Mouse (Mus musculus) limb, embryonic 11.5 days (tissue): ENCODE results near the gene Brinp2. TPM values are rescaled to one million over a fixed set of nuclear protein-coding genes. Genes with fewer than 3 reads are reported as not detected.

ENCODE experiments used
- ATAC-seq: fragments of 200-750 bp; cut with Nextera tagmentation; 2 replicates; pipeline ENCODE4 v1.8.0; 2017; ENCODE audit warnings: low read depth; ENCODE audit not compliant: insufficient number of reproducible peaks, low FRiP score, low TSS enrichment
- DNase-seq: peaks from one replicate; pipeline ENCODE4 v3.0.0-alpha.2; 2015; ENCODE audit warnings: low spot score
- H3K27ac ChIP-seq: fragments of 300-500 bp; sonication (generic); replicated peaks from 2 replicates; pipeline ENCODE4 v1.5.1; 2014; ENCODE audit warnings: low read depth, mild to moderate bottlenecking, low read length
- H3K27me3 ChIP-seq: fragments of 300-500 bp; sonication (generic); 2 replicates; pipeline ENCODE4 v1.6.1; 2014; ENCODE audit warnings: mild to moderate bottlenecking, low read length, mixed read lengths; ENCODE audit not compliant: control insufficient read depth, insufficient read depth
- H3K36me3 ChIP-seq: fragments of 300-500 bp; sonication (generic); 2 replicates; pipeline ENCODE4 v1.6.1; 2014; ENCODE audit warnings: mild to moderate bottlenecking, low read length, moderate library complexity, mixed read lengths; ENCODE audit not compliant: control insufficient read depth, insufficient read depth
- H3K4me1 ChIP-seq: fragments of 300-500 bp; sonication (generic); 2 replicates; pipeline ENCODE4 v1.6.1; 2014; ENCODE audit warnings: low read length, mixed read lengths; ENCODE audit not compliant: control insufficient read depth, insufficient read depth
- H3K4me2 ChIP-seq: fragments of 300-500 bp; sonication (generic); 2 replicates; pipeline ENCODE4 v1.6.1; 2014; ENCODE audit warnings: low read depth, mild to moderate bottlenecking, moderate library complexity; ENCODE audit not compliant: severe bottlenecking
- H3K4me3 ChIP-seq: fragments of 300-500 bp; sonication (generic); 2 replicates; pipeline ENCODE4 v1.5.1; 2014; ENCODE audit warnings: low read depth, low read length
- H3K9ac ChIP-seq: fragments of 300-500 bp; sonication (generic); 2 replicates; pipeline ENCODE4 v1.6.1; 2014; ENCODE audit warnings: mild to moderate bottlenecking, low read length
- H3K9me3 ChIP-seq: fragments of 300-500 bp; sonication (generic); 2 replicates; pipeline ENCODE4 v1.6.1; 2016; ENCODE audit warnings: low read length; ENCODE audit not compliant: control insufficient read depth
- WGBS: fragments of 180-500 bp; shearing (Covaris S2); extraction: QIAGEN DNeasy Blood & Tissue Kit; methylation state at CpG from one replicate; pipeline ENCODE4 v1.1.7; 2014; 5-methylcytosine and 5-hydroxymethylcytosine counted together
- polyA plus RNA-seq: library from polyadenylated mRNA; unstranded; fragments of >200 nt; fragmentation: Nextera tagmentation; extraction: Ambion mirVana; gene quantifications from 2 replicates; pipeline ENCODE4 v1.2.1, GENCODE M21; 2014

Gene Brinp2
- polyA plus RNA-seq, 1 experiment from 2014 or later = 0.05 TPM

DNA sequence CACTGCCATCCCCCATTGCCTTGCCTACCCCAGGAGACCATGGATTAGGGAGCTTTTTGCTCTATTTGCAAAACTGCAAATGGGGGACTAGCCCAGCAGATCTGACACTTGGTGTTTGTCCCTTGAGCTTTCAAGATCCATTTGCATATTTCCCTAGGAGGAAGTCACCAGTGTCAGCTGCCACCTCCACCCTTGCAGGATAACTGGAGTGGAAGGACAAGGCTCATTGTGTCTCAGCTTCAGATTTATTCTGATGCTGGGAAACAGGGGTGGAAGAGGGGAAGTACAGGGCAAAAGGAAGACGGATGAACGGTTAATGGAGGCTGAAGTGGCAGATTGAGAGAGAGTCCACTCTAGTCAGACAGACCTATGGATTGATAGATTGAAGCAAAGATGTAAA is 129.4 kb downstream of the Brinp2 start:
- WGBS = 61% methylated on average over 2 of the region's 2 CpGs
- DNase-seq (no peak), ATAC-seq (no peak)
- Histone ChIP-seq H3K4me2 (no peak overlapping the region), H3K9me3 (no peaks in the 10 kb centered on the region), H3K4me3 (no peak overlapping the region), H3K9ac (no peak overlapping the region), H3K27ac (no peak overlapping the region), H3K4me1 (no peaks in the 10 kb centered on the region), H3K27me3 (no peaks in the 10 kb centered on the region), H3K36me3 (no peaks in the 10 kb centered on the region)

DNA sequence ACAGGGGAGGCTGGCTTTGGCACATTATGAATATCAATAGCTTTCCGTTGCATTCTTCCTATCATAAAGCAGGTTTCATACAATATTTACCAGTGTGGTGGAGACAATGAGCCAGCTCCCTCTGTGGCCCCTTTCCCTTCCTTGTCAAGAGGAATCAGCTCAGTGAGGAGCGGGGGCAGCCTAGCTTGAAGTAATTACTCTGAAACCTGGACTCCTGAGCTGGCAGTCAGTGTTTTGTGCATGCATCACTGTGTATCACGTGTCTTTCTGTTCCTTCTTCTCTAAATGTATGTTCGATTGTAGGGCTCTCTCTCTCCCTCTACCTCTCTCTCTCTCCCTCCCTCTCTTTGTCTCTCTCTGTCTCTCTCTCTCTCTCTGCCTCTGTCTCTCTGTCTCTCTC is 135.1 kb downstream of the Brinp2 start:
- Histone ChIP-seq H3K27ac (no peak overlapping the region), H3K4me2 (no peak overlapping the region)
- no peak for ATAC-seq

GRCm38 (mm10) chr1:158220148-158220547 is 136.0 kb downstream of the Brinp2 start:
- Histone ChIP-seq H3K4me1 (no peaks in the 10 kb centered on the region), H3K4me3 (no peak overlapping the region), H3K36me3 (no peaks in the 10 kb centered on the region), H3K27ac (no peak overlapping the region), H3K4me2 (no peak overlapping the region), H3K9ac (no peak overlapping the region), H3K9me3 (no peaks in the 10 kb centered on the region), H3K27me3 (no peaks in the 10 kb centered on the region)
- 89% methylated on average over 4 of the region's 4 CpGs for WGBS
- no peak for ATAC-seq
- DNase-seq = no peak

More for the DNA sequence above, 135.1 kb downstream of the Brinp2 start:
- Histone ChIP-seq H3K9ac (no peak overlapping the region), H3K9me3 (no peaks in the 10 kb centered on the region), H3K36me3 (no peaks in the 10 kb centered on the region), H3K27me3 (no peaks in the 10 kb centered on the region), H3K4me3 (no peak overlapping the region), H3K4me1 (no peaks in the 10 kb centered on the region)
- WGBS = 75% methylated on average over 4 of the region's 4 CpGs
- DNase-seq = no peak

DNA sequence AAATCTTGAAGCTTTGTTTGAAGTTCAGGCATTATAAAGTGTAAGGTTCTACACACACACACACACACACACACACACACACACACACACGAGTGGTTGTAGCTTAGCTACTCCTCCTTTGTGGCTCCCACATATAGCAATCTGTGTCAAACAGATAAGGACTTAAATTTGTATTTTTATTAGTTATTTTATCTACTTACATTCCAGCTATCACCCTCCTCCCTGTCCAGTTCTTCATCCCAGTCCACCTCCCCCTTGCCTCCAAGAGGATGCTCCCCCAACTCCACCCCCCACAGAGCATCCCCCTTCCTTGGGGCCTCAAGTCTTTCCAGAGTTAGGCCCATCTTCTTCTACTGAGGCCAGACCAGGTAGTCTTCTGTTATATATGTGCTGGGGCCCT is 137.4 kb downstream of the Brinp2 start:
- no peak overlapping the region for H3K4me3 ChIP-seq
- 85% methylated on average over 1 of the region's 1 CpGs for WGBS
- ATAC-seq = no peak
- H3K9ac ChIP-seq = no peak overlapping the region
- H3K36me3 ChIP-seq = no peaks in the 10 kb centered on the region
- no peaks in the 10 kb centered on the region for H3K4me1 ChIP-seq
- no peak overlapping the region for H3K27ac ChIP-seq
- no peak overlapping the region for H3K4me2 ChIP-seq
- DNase-seq = no peak
- H3K27me3 ChIP-seq = no peaks in the 10 kb centered on the region
- no peaks in the 10 kb centered on the region for H3K9me3 ChIP-seq

DNA sequence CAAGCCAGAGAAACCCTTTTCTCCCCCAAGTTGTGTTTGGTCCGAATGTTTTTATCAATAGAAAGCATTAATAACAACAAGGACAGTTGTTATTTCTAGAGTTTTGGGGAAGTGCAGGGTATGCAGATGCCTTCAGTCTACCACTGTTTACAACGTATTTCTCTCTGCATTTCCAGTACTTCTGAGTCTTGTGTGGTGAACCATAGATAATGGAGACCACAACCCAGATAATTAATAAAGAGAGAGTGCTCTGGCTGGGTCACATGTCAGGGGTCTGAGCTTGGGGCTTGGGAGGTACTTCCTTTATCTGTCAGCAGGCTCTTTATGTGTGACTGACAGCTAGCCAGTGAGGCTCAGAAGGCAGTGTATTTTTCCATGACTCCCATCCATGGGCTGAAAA is 137.8 kb downstream of the Brinp2 start:
- no peaks in the 10 kb centered on the region for H3K27me3 ChIP-seq
- 81% methylated on average over 2 of the region's 2 CpGs for WGBS
- no peaks in the 10 kb centered on the region for H3K9me3 ChIP-seq
- no peak for DNase-seq
- ATAC-seq = no peak
- no peak overlapping the region for H3K27ac ChIP-seq
- H3K9ac ChIP-seq = no peak overlapping the region
- no peaks in the 10 kb centered on the region for H3K4me1 ChIP-seq
- H3K4me2 ChIP-seq = no peak overlapping the region
- H3K4me3 ChIP-seq = no peak overlapping the region
- H3K36me3 ChIP-seq = no peaks in the 10 kb centered on the region

DNA sequence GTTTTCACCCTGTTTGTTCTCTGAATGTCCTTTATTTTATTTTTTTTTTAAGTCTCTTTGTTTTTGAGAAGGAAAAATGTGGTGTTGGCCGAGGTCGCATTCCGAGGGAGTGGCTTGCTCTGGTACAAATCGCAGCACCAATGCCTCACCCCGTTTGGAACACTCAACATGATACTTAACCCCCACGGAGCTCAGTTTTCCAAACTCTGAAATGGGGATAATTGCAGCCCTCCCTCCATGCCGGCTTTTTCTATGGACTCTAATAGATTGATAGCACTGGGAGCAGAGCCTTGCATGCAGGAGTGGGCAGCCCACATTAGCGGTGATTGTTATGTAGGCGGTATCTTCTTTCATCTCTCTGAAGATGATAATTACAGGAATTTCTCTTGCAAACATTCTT is 140.5 kb downstream of the Brinp2 start:
- H3K36me3 ChIP-seq = no peaks in the 10 kb centered on the region
- H3K4me2 ChIP-seq = no peak overlapping the region
- H3K4me3 ChIP-seq = no peak overlapping the region
- no peaks in the 10 kb centered on the region for H3K4me1 ChIP-seq
- ATAC-seq = no peak
- 75% methylated on average over 9 of the region's 9 CpGs for WGBS
- H3K27me3 ChIP-seq = no peaks in the 10 kb centered on the region
- H3K9me3 ChIP-seq = no peaks in the 10 kb centered on the region
- no peak overlapping the region for H3K9ac ChIP-seq
- no peak overlapping the region for H3K27ac ChIP-seq
- no peak for DNase-seq

DNA sequence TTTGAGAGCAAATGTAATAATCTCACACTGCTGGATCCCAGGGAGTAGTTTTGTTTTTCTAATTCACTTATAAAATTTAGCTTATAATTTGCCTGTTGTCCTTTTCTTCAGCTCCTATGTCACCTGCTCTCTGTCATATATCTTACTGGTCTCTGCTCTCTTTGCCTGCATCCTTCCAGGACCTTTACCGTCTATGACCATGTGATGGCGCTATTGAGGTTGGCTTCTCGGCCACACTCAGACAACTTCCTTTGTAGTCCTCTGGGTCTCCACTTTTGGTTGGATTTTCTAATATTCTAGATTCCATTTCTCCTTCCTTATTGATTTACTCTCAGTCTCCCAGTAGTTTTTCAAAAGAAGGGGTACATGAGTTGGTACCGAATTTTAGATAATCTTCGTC is 141.4 kb downstream of the Brinp2 start:
- H3K9ac ChIP-seq = no peak overlapping the region
- no peaks in the 10 kb centered on the region for H3K27me3 ChIP-seq
- 46% methylated on average over 5 of the region's 5 CpGs for WGBS
- H3K9me3 ChIP-seq = no peaks in the 10 kb centered on the region
- DNase-seq = no peak
- H3K4me3 ChIP-seq = no peak overlapping the region
- H3K27ac ChIP-seq = no peak overlapping the region
- H3K4me2 ChIP-seq = no peak overlapping the region
- no peaks in the 10 kb centered on the region for H3K36me3 ChIP-seq
- H3K4me1 ChIP-seq = no peaks in the 10 kb centered on the region
- no peak for ATAC-seq

DNA sequence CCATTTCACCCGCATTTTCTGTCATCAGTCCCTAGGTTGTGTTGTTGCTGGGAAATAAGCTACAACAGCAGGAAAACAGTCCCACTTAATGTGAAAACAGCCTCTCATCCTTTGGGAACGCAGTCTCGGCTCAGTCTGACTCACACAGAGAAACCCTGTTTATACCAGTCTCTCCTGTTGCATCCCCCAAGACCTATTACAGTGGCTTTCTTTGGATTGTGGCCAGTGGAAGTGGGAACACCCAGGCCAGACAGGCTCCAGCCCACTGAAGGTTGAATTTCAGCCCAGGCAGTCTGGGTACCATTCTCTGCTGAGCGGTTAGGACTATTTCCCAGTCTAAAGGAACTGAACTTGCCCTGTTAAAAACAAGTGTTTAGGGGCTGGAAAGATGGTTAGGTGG is 142.4 kb downstream of the Brinp2 start:
- Histone ChIP-seq H3K4me2 (no peak overlapping the region), H3K9ac (no peak overlapping the region), H3K27ac (no peak overlapping the region), H3K9me3 (no peaks in the 10 kb centered on the region), H3K36me3 (no peaks in the 10 kb centered on the region), H3K4me1 (no peaks in the 10 kb centered on the region), H3K27me3 (no peaks in the 10 kb centered on the region), H3K4me3 (no peak overlapping the region)
- ATAC-seq (no peak), DNase-seq (no peak)
- 82% methylated on average over 4 of the region's 4 CpGs for WGBS

DNA sequence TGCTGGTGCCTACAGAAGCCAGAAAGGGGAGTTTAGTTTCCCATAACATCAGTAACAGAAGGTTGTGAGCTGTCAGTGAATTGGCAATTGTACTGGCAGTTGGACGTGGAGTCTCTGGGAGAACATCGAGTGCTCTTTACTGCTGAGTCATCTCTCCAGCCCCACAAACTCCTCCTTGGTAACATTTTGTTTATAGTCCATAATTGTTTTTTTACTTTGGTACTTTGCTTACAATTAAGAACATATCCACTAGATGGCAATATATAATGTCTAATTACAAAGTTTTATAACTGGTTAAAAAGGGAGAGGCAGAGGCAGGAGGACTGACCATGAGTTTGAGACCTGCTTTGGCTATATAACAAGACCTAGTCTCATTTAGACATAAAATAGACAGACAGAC is 148.5 kb downstream of the Brinp2 start:
- no peak overlapping the region for H3K4me2 ChIP-seq
- H3K4me1 ChIP-seq = no peaks in the 10 kb centered on the region
- 82% methylated on average over 2 of the region's 2 CpGs for WGBS

More for the DNA sequence above, 148.5 kb downstream of the Brinp2 start:
- ATAC-seq (no peak), DNase-seq (no peak)
- no peak overlapping the region for H3K9ac ChIP-seq
- H3K36me3 ChIP-seq = no peaks in the 10 kb centered on the region
- no peaks in the 10 kb centered on the region for H3K9me3 ChIP-seq
- H3K27me3 ChIP-seq = no peaks in the 10 kb centered on the region
- no peak overlapping the region for H3K4me3 ChIP-seq
- no peak overlapping the region for H3K27ac ChIP-seq
